Mouse (Mus musculus): ENCODE measurements around the gene Grik4.

The Grik4 gene

DNA sequence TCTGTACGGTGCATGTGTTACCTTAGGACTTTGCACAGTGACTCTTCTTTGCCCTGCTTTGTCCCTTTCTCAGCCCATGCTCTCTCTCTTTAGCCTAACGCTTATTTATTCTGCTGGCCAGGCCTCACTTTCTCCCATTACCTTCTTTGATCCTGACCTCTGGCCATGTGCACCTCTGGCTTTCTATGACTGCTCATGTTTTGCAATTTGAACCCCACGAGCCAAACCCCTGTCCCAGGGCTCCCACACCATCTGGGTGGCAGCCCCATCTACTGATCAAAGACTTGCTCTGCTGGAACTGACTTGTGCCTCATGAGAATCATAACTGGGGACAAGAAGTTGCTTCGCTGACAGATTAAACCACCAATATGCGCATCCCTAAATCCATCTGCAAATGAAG, 294.4 kb downstream of the Grik4 start:
- no peak for DNase-seq

DNA sequence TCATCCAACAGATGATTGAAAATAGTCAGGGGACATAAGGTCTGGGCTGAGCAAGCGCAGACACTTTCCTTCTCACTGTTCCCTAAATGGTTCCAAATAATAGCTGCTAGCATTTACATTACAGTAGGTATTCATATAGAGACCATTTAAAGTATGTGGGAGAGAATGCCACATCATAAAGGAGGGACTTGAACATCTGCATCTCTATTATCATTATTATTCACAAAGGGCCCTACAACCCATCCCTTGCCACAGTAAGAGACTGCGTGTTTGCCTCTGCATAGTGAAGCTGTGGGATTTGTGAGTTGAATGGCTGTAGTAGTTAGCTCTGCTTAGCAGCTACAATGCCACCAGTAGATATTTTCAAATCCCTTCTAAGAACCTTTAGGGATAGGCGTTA, 296.2 kb downstream of the Grik4 start:
- no peak for DNase-seq

- no peak for DNase-seq
Observed at GRCm38 (mm10) chr9:42647596-42647995, 296.7 kb downstream of the Grik4 start.

- DNase-seq, result no peak
Observed at GRCm38 (mm10) chr9:42646821-42647220, 297.5 kb downstream of the Grik4 start.

GRCm38 (mm10) chr9:42645161-42645560, 299.1 kb downstream of the Grik4 start:
- DNase-seq, result no peak

DNA sequence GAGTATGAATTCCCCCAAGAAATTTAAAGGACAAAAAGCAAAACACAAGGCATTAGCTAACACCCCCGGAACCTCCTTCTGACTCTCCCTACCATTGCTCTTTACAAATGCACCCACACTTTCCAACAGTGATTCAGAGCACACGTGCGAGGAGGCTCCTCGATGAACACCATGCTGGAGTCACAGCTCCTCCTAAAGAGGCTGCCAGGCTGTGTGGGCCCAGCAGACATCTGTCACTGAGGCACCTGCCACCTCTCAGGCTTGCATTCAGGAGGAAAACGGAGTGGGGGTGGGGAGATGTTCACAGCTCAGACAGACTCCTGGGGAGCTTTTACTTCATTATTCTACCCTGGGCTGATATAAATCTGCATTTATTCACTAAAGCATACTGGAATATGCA, 301.5 kb downstream of the Grik4 start:
- DNase-seq, result no peak

DNA sequence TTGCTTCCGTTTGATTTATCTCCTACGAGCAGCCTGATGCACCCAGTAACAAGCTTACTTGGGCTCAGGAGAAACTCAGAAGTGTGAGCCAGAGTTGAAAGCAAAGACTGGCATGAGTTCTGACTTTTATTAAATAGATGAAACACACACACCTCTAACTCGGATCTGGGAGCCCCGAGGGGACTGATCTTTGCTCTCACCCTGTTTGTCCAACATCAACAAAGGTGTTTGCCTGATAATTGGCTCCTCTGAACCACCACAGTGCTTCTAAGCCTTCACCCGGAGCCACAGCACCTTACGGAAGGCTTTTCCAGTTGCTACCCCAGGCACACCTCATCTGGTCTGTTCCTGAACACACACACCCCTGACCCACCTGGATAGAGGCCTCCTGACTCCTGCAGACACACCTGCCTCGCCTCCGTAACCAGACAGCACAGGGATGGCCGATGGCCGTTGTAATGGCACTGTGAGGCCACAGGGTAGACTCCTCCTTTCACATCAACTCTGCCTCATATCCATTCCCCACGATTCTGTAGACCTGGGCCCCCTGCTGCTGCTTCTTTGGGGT, 302.7 kb downstream of the Grik4 start:
- no peak for DNase-seq

DNA sequence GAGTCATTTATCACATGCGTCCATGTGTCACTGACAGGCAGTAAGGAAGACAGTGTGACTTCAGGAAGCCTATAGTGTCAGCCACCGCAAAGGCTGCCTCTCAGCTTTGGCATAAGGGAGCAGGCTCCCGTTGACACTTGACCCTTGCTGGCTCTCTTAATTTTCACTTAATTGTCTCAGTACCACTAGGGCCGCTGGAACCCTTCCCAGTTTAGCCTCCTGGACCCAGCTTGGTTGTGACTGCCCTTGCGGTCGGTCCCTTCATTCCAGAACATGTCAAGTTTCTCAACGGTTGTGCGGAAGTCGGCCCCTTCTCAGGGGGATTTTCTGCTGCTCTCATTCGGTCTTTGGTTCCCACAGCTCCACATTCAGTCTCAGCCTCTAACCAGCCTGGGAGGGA, 307.8 kb downstream of the Grik4 start:
- DNase-seq, result peak; percentile 10

GRCm38 (mm10) chr9:42631479-42631878, 312.8 kb downstream of the Grik4 start:
- no peak for DNase-seq

GRCm38 (mm10) chr9:42627634-42628033, 316.7 kb downstream of the Grik4 start:
- DNase-seq, result no peak

- no peak for DNase-seq
Observed at GRCm38 (mm10) chr9:42627146-42627545, 317.1 kb downstream of the Grik4 start.

DNA sequence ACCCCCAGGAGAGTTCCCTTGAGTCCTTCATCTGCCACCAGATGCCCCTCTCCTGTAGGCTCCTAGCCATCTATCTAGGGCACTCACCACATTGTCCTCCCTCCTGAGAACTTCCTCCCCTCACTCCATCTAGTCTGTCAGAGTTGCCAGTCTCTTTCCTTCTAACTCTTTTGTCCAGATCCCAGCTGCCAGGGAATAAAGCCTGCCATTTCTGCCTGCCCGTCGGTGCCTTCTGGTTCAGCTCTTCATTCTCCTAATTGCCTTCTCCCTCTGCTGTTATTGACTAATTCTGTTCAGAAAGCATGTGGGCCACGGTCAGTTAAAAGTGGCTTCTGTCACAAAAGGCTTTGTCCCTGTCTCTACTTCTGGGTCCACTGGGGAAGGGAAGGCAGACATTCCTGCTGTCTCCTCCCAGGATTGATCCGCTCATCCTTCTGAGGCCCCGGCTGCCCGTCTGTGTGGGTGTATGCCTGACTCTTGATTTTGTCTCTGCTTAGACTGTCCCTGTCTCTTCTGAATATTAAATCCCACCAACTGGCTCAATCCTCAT, 318.0 kb downstream of the Grik4 start:
- no peak for DNase-seq

DNA sequence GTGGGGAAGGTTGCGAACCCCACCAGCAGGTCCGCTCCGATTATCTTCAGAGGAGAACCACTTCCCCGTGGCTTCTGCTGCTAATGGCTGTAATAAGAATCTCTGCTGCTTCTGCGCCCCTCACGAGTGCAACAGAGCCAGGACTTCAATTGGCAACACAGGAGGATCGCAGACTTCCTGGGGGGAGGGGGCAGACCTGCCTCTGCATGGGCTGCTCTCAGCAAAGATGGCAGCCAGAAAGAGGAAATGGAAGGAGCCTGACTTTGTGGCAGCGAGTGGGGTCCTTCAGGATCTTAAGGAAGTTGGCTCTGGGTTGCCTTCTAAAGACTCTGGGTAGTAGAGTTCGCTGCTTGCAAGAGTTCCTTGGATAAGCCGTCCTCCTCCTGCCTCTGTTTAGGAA, 329.9 kb downstream of the Grik4 start:
- no peak for DNase-seq

GRCm38 (mm10) chr9:42613827-42614226, 330.5 kb downstream of the Grik4 start:
- no peak for DNase-seq

DNA sequence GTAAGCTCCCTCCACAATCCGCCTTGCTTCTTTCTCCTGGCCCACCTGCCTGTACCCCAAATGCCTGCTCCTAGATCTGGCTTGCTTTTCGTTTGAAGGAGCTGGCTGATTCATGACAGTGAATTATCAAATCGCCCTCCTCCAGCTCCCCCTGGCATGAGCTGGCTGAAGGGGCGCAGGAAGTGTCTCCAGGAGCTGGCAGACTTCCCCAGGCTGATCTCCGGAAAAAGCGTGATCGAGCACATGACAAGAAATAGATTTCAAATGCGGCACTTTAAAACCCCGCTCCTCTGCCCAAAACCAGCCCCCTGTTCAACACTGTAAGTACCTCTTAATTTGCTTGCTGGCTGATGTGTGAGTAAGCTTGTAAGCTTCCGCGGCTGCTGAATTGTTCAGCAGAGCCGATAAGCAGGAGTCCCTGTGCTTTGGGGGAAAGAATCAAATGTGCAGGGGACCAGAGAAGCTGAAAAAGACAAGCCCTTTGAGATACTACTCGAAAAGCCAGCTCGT, 331.8 kb downstream of the Grik4 start:
- peak; percentile 6 for DNase-seq

DNA sequence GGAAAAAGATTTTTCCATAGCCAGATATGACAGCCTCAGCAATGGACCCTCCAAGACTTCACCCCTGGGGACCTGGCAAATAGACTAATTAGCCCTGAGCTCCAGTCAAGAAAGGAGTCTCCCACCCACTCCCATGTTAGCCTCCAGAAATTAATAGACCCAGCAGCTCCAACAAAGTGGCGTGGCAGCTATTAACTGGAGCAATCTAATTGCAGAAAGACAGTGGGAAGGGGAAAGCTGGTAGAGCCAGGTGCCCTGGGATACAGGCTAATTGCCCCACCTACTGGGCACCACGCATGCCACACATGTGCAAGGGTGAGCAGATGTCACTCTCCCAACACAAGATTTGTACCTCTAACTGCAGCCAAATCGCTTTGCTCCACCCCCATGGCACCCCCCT, 342.8 kb downstream of the Grik4 start:
- peak; percentile 4 for DNase-seq

- no peak for DNase-seq
Observed at GRCm38 (mm10) chr9:42597525-42597924, 346.8 kb downstream of the Grik4 start.

DNA sequence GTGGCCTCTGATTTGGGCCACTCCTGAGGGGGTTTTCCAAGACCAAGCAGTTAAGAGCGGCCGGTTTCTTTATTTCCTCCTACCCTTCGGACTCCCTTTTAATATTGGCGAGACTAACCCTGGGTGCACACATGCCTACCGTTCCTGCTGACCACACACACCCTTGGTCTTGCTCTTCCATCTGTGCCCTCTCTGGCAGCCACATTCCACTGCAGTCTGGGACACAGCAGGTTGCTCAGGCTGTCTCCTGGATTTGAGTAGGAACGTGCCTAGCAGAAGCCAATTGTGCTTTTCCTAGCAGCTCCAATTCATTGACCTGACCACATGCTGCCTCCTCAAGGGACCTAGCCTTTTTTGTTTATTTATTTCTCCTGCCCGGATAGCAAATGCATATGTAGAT, 365.8 kb downstream of the Grik4 start:
- no peak for DNase-seq

GRCm38 (mm10) chr9:42578106-42578505, 366.2 kb downstream of the Grik4 start:
- DNase-seq, result no peak

DNA sequence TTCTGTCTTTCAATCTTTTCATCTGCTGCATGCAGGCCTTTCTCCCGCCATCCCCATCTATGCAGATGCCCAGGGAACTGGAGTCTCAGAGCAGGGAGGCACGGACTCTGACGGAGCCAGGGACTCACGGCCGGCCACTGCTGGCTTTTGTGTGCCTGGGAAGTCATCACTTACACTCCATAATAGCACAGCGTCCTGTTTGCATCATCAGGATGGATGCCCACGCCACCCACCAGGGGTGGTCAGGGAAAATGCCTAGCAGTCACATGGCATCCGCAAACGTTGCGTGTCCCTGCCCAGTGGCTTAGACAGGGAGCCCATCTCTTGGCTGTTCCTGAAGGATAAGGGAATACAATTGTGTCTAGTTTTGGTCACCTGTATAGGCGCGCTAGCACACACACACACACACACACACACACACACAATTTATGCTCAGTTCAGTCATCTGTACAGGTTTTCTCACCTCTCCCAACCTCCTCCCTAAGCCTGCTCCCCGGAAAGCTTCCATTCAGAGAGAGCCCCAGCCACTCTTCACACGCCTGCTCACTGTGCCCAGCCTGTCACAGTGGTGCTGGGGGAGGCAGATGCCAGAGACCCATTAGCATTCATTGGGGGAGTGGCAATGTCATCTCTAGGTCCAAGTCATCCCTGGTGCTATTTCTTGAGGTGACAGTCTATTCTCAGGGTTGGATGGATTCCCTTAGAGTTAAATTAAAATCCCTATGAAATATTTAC, 370.5 kb downstream of the Grik4 start:
- DNase-seq, result no peak

DNA sequence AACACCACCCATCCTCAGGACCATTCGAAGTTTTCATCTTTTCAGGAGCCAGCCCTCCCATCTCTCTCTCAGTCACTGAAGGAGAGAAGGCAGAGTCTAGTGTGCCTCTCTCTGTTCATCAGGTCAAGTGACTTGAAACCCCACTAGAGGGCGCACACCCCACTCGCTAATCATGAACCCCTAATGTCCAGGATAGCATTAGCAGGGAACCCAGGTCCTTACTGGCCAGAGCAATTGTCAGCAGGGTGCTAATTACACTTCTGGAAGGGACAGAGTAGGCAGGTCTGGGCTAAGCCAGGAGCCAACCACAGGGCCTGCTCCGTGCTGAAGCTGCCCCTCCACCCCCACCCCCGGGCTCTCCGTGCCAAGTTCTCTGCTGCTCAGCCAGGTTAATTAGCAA, 371.1 kb downstream of the Grik4 start:
- peak; percentile 68 for DNase-seq

- no peak for DNase-seq
Observed at GRCm38 (mm10) chr9:42565921-42566320, 378.4 kb downstream of the Grik4 start.

DNA sequence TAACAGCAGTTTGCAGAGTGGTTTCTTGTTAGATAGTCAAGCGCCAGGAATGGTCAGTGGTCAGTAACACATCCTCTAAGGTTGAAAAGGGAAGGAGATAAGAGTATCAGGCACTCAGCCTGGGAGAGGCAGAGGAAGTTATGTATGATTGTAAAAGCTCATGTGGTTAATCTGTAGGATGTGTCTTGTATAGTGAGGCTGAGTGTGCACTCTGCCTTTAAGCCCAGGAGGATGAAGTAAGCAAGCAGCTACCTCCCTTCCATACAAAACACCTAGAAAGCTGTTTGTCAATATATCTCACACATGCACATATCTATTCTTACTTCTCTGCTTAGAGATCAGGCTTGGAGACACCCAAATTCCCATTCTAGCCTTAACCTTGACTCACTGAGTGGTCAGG, 389.1 kb downstream of the Grik4 start:
- no peak for DNase-seq

- peak; percentile 75 for DNase-seq
Observed at GRCm38 (mm10) chr9:42550116-42550515, 394.2 kb downstream of the Grik4 start.
